Mouse (Mus musculus) forebrain, postnatal 0 days (tissue): ENCODE measurements around the gene Vmn1r85. TPM values are rescaled to one million over a fixed set of nuclear protein-coding genes. Genes with fewer than 3 reads are reported as not detected.
"Not testable (repeated sequence)": the region's sequence is repeated elsewhere in the genome, so short reads cannot be mapped to it uniquely, and the experiment has no call there.

Experiments
- ATAC-seq: fragments of 200-750 bp; cut with Nextera tagmentation; 2 replicates; pipeline ENCODE4 v1.8.0; 2017; ENCODE audit warnings: mild to moderate bottlenecking, moderate library complexity
- DNase-seq: peaks from one replicate; pipeline ENCODE4 v3.0.0-alpha.2; 2015
- H3K27ac ChIP-seq: fragments of 300-500 bp; sonication (generic); 2 replicates; pipeline ENCODE4 v1.5.1; 2014; ENCODE audit warnings: low read depth, mild to moderate bottlenecking, antibody characterized with exemption, low read length, moderate library complexity, mixed read lengths
- H3K27me3 ChIP-seq: fragments of 300-500 bp; sonication (generic); 2 replicates; pipeline ENCODE4 v1.6.1; 2014; ENCODE audit warnings: mild to moderate bottlenecking, low read length, mixed read lengths; ENCODE audit not compliant: insufficient read depth
- H3K36me3 ChIP-seq: fragments of 300-500 bp; sonication (generic); 2 replicates; pipeline ENCODE4 v1.6.1; 2014; ENCODE audit warnings: mild to moderate bottlenecking, moderate library complexity; ENCODE audit not compliant: insufficient read depth
- H3K4me1 ChIP-seq: fragments of 300-500 bp; sonication (generic); 2 replicates; pipeline ENCODE4 v1.6.1; 2014; ENCODE audit warnings: antibody characterized with exemption; ENCODE audit not compliant: insufficient read depth
- H3K4me2 ChIP-seq: fragments of 300-500 bp; sonication (generic); 2 replicates; pipeline ENCODE4 v1.6.1; 2014; ENCODE audit warnings: low read depth, mild to moderate bottlenecking, moderate library complexity
- H3K4me3 ChIP-seq: fragments of 300-500 bp; sonication (generic); 2 replicates; pipeline ENCODE4 v1.5.1; 2014; ENCODE audit warnings: low read depth, low read length, mixed read lengths
- H3K9ac ChIP-seq: fragments of 300-500 bp; sonication (generic); 2 replicates; pipeline ENCODE4 v1.6.1; 2014; ENCODE audit warnings: mild to moderate bottlenecking
- H3K9me3 ChIP-seq: fragments of 300-500 bp; sonication (generic); 2 replicates; pipeline ENCODE4 v1.6.1; 2016; ENCODE audit warnings: low read length
- CTCF ChIP-seq: sonication (generic); IDR thresholded peaks from 2 replicates; pipeline ENCODE4 v1.5.1; 2016; ENCODE audit warnings: antibody characterized with exemption, control low read depth, low read depth
- WGBS: fragments of 180-500 bp; shearing (Covaris S2); extraction: QIAGEN DNeasy Blood & Tissue Kit; methylation state at CpG from one replicate; pipeline ENCODE4 v1.1.7; 2014; 5-methylcytosine and 5-hydroxymethylcytosine counted together
- polyA plus RNA-seq: library from polyadenylated mRNA; unstranded; fragments of >200 nt; fragmentation: Nextera tagmentation; extraction: Ambion mirVana; gene quantifications from 2 replicates; pipeline ENCODE4 v1.2.1, GENCODE M21; 2015
- total RNA-seq: library from RNA; depleted of rRNA; stranded (reverse); fragments of >200 nt; gene quantifications from 2 replicates; pipeline ENCODE4 v1.2.3, GENCODE M21; 2014; rRNA removed

Gene Vmn1r85
- 0.14 and 0.23 TPM in 2 replicates for total RNA-seq
- 0.05 and 0.12 TPM in 2 replicates for polyA plus RNA-seq

DNA sequence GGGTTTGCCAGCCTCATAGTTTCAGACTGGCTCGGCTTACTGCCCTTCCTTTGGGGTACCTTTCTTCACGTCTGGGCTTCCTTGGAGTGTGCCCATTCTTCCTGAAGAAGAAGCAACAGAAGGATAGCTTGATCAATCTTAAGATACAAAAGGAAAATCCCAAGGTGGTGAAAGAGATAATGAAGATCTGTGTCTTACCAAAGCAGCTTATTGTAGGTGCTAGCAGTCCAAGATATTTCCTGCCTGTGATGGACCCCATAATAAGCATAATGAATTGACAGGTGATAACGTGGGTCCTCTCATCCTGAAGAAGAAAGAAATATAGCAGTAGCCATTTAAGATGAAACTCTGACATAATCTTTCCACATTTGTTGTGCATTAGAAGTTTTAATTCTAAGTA is at the start of gene Vmn1r85:
TSS of gene Vmn1r85 (minus strand) at position 101 of the 400 bp plus-strand sequence.
- H3K4me1 ChIP-seq, result no peaks in the 10 kb centered on the region
- no peak for TF ChIP-seq CTCF
- ATAC-seq (no peak), DNase-seq (no peak)
- 67% methylated on average over 3 of the region's 3 CpGs for WGBS
- no peaks in the 10 kb centered on the region for H3K36me3 ChIP-seq
- no peak within 1 kb of the TSS for H3K9ac ChIP-seq
- no peak within 1 kb of the TSS for H3K27ac ChIP-seq
- H3K4me3 ChIP-seq, result no peak within 1 kb of the TSS
- H3K4me2 ChIP-seq, result no peak within 1 kb of the TSS
- H3K9me3 ChIP-seq, result no peaks in the 10 kb centered on the region
- no peaks in the 10 kb centered on the region for H3K27me3 ChIP-seq

DNA sequence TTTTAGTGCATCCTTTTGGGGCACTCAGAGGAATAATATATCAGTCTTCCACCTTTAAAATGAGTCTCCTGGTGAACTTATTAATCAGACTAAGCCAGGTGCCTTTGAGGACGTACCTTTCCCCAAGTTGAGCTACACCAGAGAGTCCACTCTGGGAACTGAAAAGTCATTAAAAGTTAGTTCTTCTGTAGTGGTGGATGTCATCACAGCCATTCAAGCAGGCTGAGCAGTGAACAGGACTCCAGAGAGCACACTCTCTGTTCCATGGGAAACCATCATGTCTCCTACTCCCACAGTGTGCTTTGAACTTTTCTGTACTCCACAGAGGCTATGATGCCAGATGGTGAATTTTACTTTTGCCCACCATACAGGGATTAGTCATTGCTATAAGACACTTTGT is 45.1 kb upstream of the Vmn1r85 start, which contains the start of gene Vmn1r87:
TSS of gene Vmn1r87 (minus strand) at position 101 of the 400 bp plus-strand sequence.
- Histone ChIP-seq H3K27ac (no peak within 1 kb of the TSS), H3K4me2 (no peak within 1 kb of the TSS), H3K4me1 (no peaks in the 10 kb centered on the region), H3K9me3 (no peaks in the 10 kb centered on the region), H3K36me3 (no peaks in the 10 kb centered on the region), H3K9ac (no peak within 1 kb of the TSS), H3K4me3 (no peak within 1 kb of the TSS), H3K27me3 (no peaks in the 10 kb centered on the region)
- TF ChIP-seq CTCF, result no peak
- WGBS, result 80% methylated on average over 1 of the region's 1 CpGs
- ATAC-seq, result no peak
- DNase-seq, result no peak

DNA sequence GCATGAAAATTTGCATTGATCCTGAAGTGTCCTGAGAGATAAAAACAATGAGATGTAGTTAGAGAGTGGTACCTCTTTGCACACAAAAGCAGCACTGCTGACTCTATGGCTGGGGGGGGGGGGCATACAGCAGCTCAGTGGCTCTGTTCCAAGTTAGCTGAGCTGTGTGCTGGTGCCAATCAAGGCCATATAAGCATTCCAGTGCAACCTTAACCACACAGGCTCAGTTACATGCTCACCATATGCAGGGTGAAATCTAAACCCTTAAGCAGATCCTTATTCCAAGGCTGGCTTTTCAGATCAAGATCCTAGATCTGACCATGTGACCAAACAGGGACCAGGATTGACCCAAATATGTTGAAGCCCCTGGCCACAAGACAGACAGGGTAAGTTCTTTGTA is 42.4 kb upstream of the Vmn1r85 start:
- DNase-seq (no peak), ATAC-seq (no peak)
- Histone ChIP-seq H3K27me3 (no peaks in the 10 kb centered on the region), H3K4me1 (no peaks in the 10 kb centered on the region), H3K9me3 (no peaks in the 10 kb centered on the region), H3K9ac (no peak overlapping the region), H3K36me3 (no peaks in the 10 kb centered on the region), H3K4me2 (no peak overlapping the region), H3K4me3 (no peak overlapping the region), H3K27ac (no peak overlapping the region)
- no peak for TF ChIP-seq CTCF

DNA sequence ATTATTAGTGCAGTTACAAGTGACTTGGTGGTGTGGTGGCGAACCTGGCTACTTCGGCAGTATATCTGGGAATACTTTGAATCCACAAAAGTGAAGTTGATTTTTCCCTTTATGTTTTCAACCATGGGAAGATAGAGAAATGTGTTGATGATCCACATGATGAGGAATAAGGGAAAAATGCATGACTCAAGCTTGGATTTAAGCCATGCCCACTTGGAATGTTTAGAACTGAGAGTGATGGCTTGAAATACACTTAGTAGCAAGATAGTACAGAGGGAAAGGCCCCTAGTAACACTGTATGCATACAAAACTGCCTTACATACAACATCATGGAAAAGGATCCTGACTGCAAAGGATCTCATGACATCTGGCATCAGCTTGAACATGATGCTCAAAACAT is 36.9 kb upstream of the Vmn1r85 start:
- Histone ChIP-seq H3K27me3 (no peaks in the 10 kb centered on the region), H3K9me3 (no peaks in the 10 kb centered on the region), H3K27ac (no peak overlapping the region), H3K36me3 (no peaks in the 10 kb centered on the region), H3K4me3 (no peak overlapping the region), H3K4me2 (no peak overlapping the region), H3K4me1 (no peaks in the 10 kb centered on the region), H3K9ac (no peak overlapping the region)
- DNase-seq, result no peak
- no peak for ATAC-seq
- 90% methylated on average over 2 of the region's 2 CpGs for WGBS
- TF ChIP-seq CTCF, result no peak

DNA sequence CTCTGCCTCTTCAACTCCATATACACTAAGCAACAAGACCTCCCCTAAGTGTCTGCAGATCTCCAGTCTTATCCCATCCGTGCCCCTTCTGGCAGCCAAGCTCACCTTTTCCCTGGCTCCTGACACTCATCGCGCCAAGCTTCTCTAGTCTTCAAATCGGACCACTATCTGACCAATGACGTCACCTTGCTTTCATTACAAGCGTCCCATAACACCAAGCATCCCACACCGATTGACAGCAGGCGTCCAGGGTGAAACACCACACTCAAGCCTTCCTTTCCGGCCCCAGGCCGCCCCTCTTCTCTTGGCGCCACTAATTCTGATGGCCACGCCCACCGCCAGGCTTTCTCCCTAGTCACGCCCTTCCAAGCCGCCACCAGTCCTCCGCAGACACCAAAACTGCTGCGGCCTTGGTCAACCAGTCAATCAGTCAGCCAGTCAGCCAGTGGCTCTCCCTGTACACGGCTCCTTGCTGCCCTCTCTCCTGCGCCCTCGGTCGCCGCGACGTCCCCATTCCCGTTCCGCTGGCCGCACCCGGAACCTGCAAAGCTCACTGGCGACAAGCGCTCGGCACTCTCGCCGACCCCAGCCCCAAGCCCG is 28.7 kb upstream of the Vmn1r85 start:
- DNase-seq, H3K9ac ChIP-seq, H3K9me3 ChIP-seq, H3K4me1 ChIP-seq, H3K36me3 ChIP-seq, H3K27ac ChIP-seq, H3K27me3 ChIP-seq: not testable (repeated sequence)
- peak overlapping the region; percentile 36 for H3K4me2 ChIP-seq
- WGBS, result 3% methylated on average over 12 of the region's 34 CpGs
- H3K4me3 ChIP-seq, result 0 out of 2 replicates have a peak overlapping the region, but pooled peaks have one; percentile 16
- ATAC-seq, result peak; percentile 79

DNA sequence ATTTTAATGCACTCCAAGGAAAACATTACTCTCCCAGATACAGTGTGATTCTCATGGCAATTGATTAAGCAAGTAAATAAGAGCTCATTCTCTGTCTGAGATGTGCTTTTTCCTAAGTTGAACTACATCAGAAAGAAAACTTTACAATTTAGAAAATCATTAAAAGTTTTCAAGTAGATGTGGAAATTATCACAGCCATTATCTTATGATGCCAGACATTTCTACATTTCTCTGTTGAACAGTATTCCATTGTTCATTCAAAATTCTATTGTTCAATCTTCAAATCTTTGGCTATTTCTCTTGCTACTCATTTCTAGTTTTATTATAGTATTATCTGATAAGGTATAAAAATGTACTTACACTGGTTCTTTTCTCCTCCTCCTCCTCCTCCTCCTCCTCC is 24.8 kb upstream of the Vmn1r85 start, which contains the start of gene Vmn1r86:
TSS of gene Vmn1r86 (minus strand) at position 101 of the 400 bp plus-strand sequence.
- no peak within 1 kb of the TSS for H3K4me2 ChIP-seq
- ATAC-seq (no peak), DNase-seq (no peak)
- H3K4me3 ChIP-seq, result no peak within 1 kb of the TSS
- no peaks in the 10 kb centered on the region for H3K27me3 ChIP-seq
- no peaks in the 10 kb centered on the region for H3K36me3 ChIP-seq
- H3K4me1 ChIP-seq, result no peaks in the 10 kb centered on the region
- H3K27ac ChIP-seq, result no peak within 1 kb of the TSS
- no peak for TF ChIP-seq CTCF
- no peak within 1 kb of the TSS for H3K9ac ChIP-seq
- no peaks in the 10 kb centered on the region for H3K9me3 ChIP-seq

DNA sequence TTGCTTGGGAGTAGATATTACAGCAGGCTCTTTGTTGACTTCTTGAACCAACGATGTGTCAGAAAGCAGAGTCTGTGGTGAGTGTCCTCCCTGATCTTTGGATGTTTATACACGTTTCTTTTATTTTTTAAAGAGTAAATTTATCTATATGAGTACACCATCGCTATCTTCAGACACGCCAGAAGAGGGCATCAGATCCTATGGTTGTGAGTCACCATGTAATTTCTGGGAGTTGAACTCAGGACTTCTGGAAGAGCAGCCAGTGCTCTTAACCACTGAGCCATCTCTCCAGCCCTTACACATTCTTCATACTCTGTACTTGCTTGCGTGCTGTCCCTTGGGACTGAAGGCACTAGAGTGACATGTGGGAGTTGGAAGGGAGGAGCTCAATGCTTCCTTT is 22.7 kb downstream of the Vmn1r85 start:
- no peak overlapping the region for H3K9ac ChIP-seq
- H3K4me2 ChIP-seq, result no peak overlapping the region
- no peak for TF ChIP-seq CTCF
- no peaks in the 10 kb centered on the region for H3K36me3 ChIP-seq
- DNase-seq (no peak), ATAC-seq (no peak)
- no peak overlapping the region for H3K4me3 ChIP-seq
- H3K27me3 ChIP-seq, result no peaks in the 10 kb centered on the region
- H3K27ac ChIP-seq, result no peak overlapping the region
- WGBS, result 58% methylated on average over 5 of the region's 5 CpGs
- no peaks in the 10 kb centered on the region for H3K9me3 ChIP-seq
- no peaks in the 10 kb centered on the region for H3K4me1 ChIP-seq
